Mouse (Mus musculus) limb, embryonic 11.5 days (tissue): ENCODE measurements around the gene Gdap2. TPM values are rescaled to one million over a fixed set of nuclear protein-coding genes. Genes with fewer than 3 reads are reported as not detected.
A peak's percentile ranks its signal among the peaks of the same experiment; 100 is the strongest.

Source experiments
- ATAC-seq: fragments of 200-750 bp; cut with Nextera tagmentation; 2 replicates; pipeline ENCODE4 v1.8.0; 2017; ENCODE audit warnings: low read depth; ENCODE audit not compliant: insufficient number of reproducible peaks, low FRiP score, low TSS enrichment
- DNase-seq: peaks from one replicate; pipeline ENCODE4 v3.0.0-alpha.2; 2015; ENCODE audit warnings: low spot score
- H3K27ac ChIP-seq: fragments of 300-500 bp; sonication (generic); replicated peaks from 2 replicates; pipeline ENCODE4 v1.5.1; 2014; ENCODE audit warnings: low read depth, mild to moderate bottlenecking, low read length
- H3K27me3 ChIP-seq: fragments of 300-500 bp; sonication (generic); 2 replicates; pipeline ENCODE4 v1.6.1; 2014; ENCODE audit warnings: mild to moderate bottlenecking, low read length, mixed read lengths; ENCODE audit not compliant: control insufficient read depth, insufficient read depth
- H3K36me3 ChIP-seq: fragments of 300-500 bp; sonication (generic); 2 replicates; pipeline ENCODE4 v1.6.1; 2014; ENCODE audit warnings: mild to moderate bottlenecking, low read length, moderate library complexity, mixed read lengths; ENCODE audit not compliant: control insufficient read depth, insufficient read depth
- H3K4me1 ChIP-seq: fragments of 300-500 bp; sonication (generic); 2 replicates; pipeline ENCODE4 v1.6.1; 2014; ENCODE audit warnings: low read length, mixed read lengths; ENCODE audit not compliant: control insufficient read depth, insufficient read depth
- H3K4me2 ChIP-seq: fragments of 300-500 bp; sonication (generic); 2 replicates; pipeline ENCODE4 v1.6.1; 2014; ENCODE audit warnings: low read depth, mild to moderate bottlenecking, moderate library complexity; ENCODE audit not compliant: severe bottlenecking
- H3K4me3 ChIP-seq: fragments of 300-500 bp; sonication (generic); 2 replicates; pipeline ENCODE4 v1.5.1; 2014; ENCODE audit warnings: low read depth, low read length
- H3K9ac ChIP-seq: fragments of 300-500 bp; sonication (generic); 2 replicates; pipeline ENCODE4 v1.6.1; 2014; ENCODE audit warnings: mild to moderate bottlenecking, low read length
- H3K9me3 ChIP-seq: fragments of 300-500 bp; sonication (generic); 2 replicates; pipeline ENCODE4 v1.6.1; 2016; ENCODE audit warnings: low read length; ENCODE audit not compliant: control insufficient read depth
- WGBS: fragments of 180-500 bp; shearing (Covaris S2); extraction: QIAGEN DNeasy Blood & Tissue Kit; methylation state at CpG from one replicate; pipeline ENCODE4 v1.1.7; 2014; 5-methylcytosine and 5-hydroxymethylcytosine counted together
- polyA plus RNA-seq: library from polyadenylated mRNA; unstranded; fragments of >200 nt; fragmentation: Nextera tagmentation; extraction: Ambion mirVana; gene quantifications from 2 replicates; pipeline ENCODE4 v1.2.1, GENCODE M21; 2014

The Gdap2 gene
- polyA plus RNA-seq, 1 experiment from 2014 or later = 29.5 TPM

DNA sequence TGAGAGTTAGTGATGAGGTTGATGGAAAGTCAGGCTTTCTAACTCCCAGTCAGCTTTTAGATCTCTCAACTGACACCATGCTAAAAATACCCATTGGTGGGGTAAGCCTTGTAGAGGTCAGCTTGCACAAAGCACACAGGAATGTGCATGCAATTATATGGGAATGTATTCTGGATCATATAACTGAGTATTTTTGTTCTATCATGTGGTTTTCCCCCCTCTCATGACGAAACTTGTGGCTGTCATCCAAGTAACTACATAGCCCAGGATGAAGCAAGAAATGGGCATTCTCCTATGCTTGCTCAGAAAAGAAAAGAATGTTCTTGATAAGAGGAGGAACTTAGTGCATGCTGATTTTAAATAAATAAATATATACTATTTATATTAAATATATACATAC lies 65.3 kb downstream of the Gdap2 start:
- 64% methylated on average over 1 of the region's 1 CpGs for WGBS
- ATAC-seq (no peak), DNase-seq (no peak)
- H3K27me3 ChIP-seq = no peaks in the 10 kb centered on the region
- H3K9ac ChIP-seq = no peak overlapping the region
- no peak overlapping the region for H3K4me3 ChIP-seq
- no peaks in the 10 kb centered on the region for H3K36me3 ChIP-seq
- no peak overlapping the region for H3K4me2 ChIP-seq
- no peaks in the 10 kb centered on the region for H3K4me1 ChIP-seq
- H3K27ac ChIP-seq = no peak overlapping the region
- H3K9me3 ChIP-seq = no peaks in the 10 kb centered on the region

DNA sequence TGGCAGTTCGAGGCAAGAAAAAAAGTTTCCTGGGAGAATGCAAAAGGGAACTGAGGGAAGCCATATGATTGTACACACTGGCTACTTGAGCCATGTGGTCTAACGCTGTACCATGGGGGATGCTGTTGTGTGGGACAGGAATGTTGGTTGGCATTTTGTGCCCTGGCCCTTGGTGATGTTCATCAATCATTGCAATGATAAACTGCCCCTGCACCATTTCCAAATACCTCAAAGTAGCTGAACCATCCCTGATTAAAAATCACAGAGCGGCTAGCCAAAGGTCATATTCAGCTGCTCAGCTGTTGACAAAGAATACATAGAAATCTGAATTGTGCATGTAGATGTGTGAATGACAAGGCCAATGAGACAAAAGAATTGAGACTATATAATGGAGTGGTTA lies 66.8 kb downstream of the Gdap2 start:
- 90% methylated on average over 3 of the region's 3 CpGs for WGBS
- DNase-seq = no peak
- Histone ChIP-seq H3K4me2 (no peak overlapping the region), H3K27ac (no peak overlapping the region), H3K36me3 (no peaks in the 10 kb centered on the region), H3K4me1 (no peaks in the 10 kb centered on the region), H3K4me3 (no peak overlapping the region), H3K27me3 (no peaks in the 10 kb centered on the region), H3K9ac (no peak overlapping the region), H3K9me3 (no peaks in the 10 kb centered on the region)
- no peak for ATAC-seq

DNA sequence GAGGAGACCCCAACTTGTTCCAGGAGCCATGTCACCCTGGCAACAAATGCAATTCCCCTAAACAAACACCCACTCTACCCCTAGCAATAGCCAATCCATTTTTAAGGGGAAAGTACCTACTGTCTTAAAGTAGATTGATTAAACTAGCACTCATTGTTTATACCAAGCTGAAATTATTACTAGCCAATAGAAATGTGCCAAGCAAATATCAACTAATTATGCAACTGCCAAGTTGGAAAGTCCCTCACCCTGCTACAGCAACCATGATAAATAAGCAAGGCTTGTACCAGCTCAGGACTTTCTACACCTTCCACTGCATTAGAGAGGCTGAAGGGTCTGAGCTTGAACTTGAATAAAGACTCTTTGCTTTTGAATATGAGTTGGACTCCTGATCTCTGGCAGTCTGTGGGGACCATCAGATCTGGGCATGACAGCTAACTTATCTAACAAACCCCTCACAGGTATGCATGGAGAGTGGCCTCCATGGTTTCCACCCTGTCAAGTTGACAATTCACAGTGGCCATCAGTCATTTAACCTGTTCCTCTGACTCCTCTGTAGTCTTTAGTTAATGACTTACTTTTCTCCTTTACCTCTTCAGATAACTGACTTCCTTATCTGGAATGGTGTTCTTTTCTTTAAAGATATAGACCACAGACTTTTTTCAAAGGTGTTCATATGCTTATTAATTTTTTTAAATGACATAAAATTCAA lies 74.7 kb downstream of the Gdap2 start:
- no peak overlapping the region for H3K27ac ChIP-seq
- DNase-seq (no peak), ATAC-seq (no peak)

DNA sequence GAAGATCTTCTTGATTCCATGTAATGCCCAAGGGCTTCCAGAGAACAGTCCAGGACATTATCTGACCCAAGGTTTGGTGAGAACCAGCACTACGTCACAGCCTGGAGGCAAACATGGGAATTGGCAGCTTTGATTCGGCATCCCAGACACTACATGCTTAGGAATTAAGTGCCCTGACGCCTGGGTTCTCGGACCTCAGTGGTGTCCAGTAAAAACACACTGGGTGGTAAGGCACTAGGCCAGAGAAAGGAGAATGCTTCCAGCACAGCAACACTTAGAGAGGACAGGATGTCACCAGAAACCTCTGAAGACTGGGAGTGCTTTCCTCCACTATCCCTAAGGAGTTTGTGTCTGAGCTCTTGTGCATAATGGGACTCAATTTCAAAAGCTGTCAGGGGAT lies 80.0 kb downstream of the Gdap2 start:
- H3K4me1 ChIP-seq = no peaks in the 10 kb centered on the region
- ATAC-seq (no peak), DNase-seq (no peak)
- no peak overlapping the region for H3K27ac ChIP-seq
- no peak overlapping the region for H3K4me3 ChIP-seq
- no peaks in the 10 kb centered on the region for H3K9me3 ChIP-seq
- no peaks in the 10 kb centered on the region for H3K27me3 ChIP-seq
- WGBS = 93% methylated on average over 4 of the region's 4 CpGs
- H3K4me2 ChIP-seq = no peak overlapping the region
- no peaks in the 10 kb centered on the region for H3K36me3 ChIP-seq
- H3K9ac ChIP-seq = no peak overlapping the region

More for the DNA sequence above, 74.7 kb downstream of the Gdap2 start:
- Histone ChIP-seq H3K27me3 (no peaks in the 10 kb centered on the region), H3K9me3 (no peaks in the 10 kb centered on the region), H3K36me3 (no peaks in the 10 kb centered on the region), H3K4me3 (no peak overlapping the region), H3K9ac (no peak overlapping the region), H3K4me2 (no peak overlapping the region), H3K4me1 (no peaks in the 10 kb centered on the region)

DNA sequence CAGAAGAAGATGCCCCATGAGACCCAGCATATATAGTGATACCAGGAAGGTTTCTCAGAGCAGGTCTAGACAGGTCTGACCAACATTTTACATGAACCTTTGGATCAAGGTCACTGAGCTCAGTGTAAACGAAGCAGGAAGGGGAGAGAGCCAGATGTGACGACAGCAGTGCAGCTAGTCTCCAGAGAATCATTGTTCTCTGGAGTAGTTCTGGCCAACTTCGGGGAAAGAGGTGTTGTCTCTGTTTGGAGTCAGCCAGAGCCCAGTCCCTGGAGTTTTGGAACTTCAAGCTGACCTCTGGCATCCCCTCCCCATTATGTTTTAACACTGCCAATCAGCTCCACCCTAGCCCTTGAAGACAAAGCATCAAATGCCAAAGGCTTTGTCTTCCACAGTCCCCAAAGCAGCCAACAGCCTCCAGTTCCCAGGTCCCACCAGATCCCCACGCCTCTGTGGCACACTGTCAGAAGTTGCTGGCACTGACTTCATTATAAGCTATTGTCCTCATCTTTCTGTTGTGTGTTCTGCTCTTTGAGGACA lies 84.2 kb downstream of the Gdap2 start:
- ATAC-seq = no peak

More for the DNA sequence above, 84.2 kb downstream of the Gdap2 start:
- Histone ChIP-seq H3K27me3 (no peaks in the 10 kb centered on the region), H3K36me3 (no peaks in the 10 kb centered on the region), H3K9me3 (no peaks in the 10 kb centered on the region), H3K9ac (no peak overlapping the region), H3K4me2 (no peak overlapping the region), H3K4me3 (no peak overlapping the region), H3K4me1 (no peaks in the 10 kb centered on the region), H3K27ac (no peak overlapping the region)
- DNase-seq = peak; percentile 18
- 64% methylated on average over 4 of the region's 4 CpGs for WGBS

Other genes starting within 250 kb of the Gdap2 start
- gene Wdr3, start within 50 bp of the Gdap2 start, polyA plus RNA-seq = 63.1 and 65.1 TPM in 2 replicates